Mouse (Mus musculus) hindbrain, embryonic 11.5 days (tissue): ENCODE data around the gene Klhl25. TPM values are rescaled to one million over a fixed set of nuclear protein-coding genes. Genes with fewer than 3 reads are reported as not detected.
"Not testable (repeated sequence)": the region's sequence is repeated elsewhere in the genome, so short reads cannot be mapped to it uniquely, and the experiment has no call there.

Experiments
- ATAC-seq: fragments of 200-750 bp; cut with Nextera tagmentation; 2 replicates; pipeline ENCODE4 v1.8.0; 2017; ENCODE audit warnings: mild to moderate bottlenecking, moderate TSS enrichment, moderate library complexity; ENCODE audit not compliant: low FRiP score
- DNase-seq: peaks from one replicate; pipeline ENCODE4 v3.0.0-alpha.2; 2015; ENCODE audit warnings: low spot score
- H3K27ac ChIP-seq: fragments of 300-500 bp; sonication (generic); 2 replicates; pipeline ENCODE4 v1.5.1; 2014; ENCODE audit warnings: mild to moderate bottlenecking, low read depth, low read length
- H3K27me3 ChIP-seq: fragments of 300-500 bp; sonication (generic); 2 replicates; pipeline ENCODE4 v1.6.1; 2014; ENCODE audit warnings: mild to moderate bottlenecking, low read length, moderate library complexity, mixed read lengths; ENCODE audit not compliant: control insufficient read depth, insufficient read depth
- H3K36me3 ChIP-seq: fragments of 300-500 bp; sonication (generic); 2 replicates; pipeline ENCODE4 v1.6.1; 2014; ENCODE audit warnings: mild to moderate bottlenecking, low read length, moderate library complexity, mixed read lengths; ENCODE audit not compliant: control insufficient read depth, insufficient read depth
- H3K4me1 ChIP-seq: fragments of 300-500 bp; sonication (generic); replicated peaks from 2 replicates; pipeline ENCODE4 v1.6.1; 2014; ENCODE audit warnings: low read length, mixed read lengths; ENCODE audit not compliant: control insufficient read depth, insufficient read depth
- H3K4me2 ChIP-seq: fragments of 300-500 bp; sonication (generic); replicated peaks from 2 replicates; pipeline ENCODE4 v1.6.1; 2014; ENCODE audit warnings: mild to moderate bottlenecking, low read depth, low read length
- H3K4me3 ChIP-seq: fragments of 300-500 bp; sonication (generic); 2 replicates; pipeline ENCODE4 v1.5.1; 2014; ENCODE audit warnings: low read depth, low read length
- H3K9ac ChIP-seq: fragments of 300-500 bp; sonication (generic); 2 replicates; pipeline ENCODE4 v1.6.1; 2014; ENCODE audit warnings: low read depth, low read length
- H3K9me3 ChIP-seq: fragments of 300-500 bp; sonication (generic); 2 replicates; pipeline ENCODE4 v1.6.1; 2016; ENCODE audit warnings: low read length; ENCODE audit not compliant: control insufficient read depth
- WGBS: fragments of 180-500 bp; shearing (Covaris S2); extraction: QIAGEN DNeasy Blood & Tissue Kit; methylation state at CpG from one replicate; pipeline ENCODE4 v1.1.7; 2014; 5-methylcytosine and 5-hydroxymethylcytosine counted together
- polyA plus RNA-seq: library from polyadenylated mRNA; unstranded; fragments of >200 nt; fragmentation: Nextera tagmentation; extraction: Ambion mirVana; gene quantifications from 2 replicates; pipeline ENCODE4 v1.2.1, GENCODE M21; 2014

Gene Klhl25
- polyA plus RNA-seq, 1 experiment from 2014 or later, result 17.0 TPM

DNA sequence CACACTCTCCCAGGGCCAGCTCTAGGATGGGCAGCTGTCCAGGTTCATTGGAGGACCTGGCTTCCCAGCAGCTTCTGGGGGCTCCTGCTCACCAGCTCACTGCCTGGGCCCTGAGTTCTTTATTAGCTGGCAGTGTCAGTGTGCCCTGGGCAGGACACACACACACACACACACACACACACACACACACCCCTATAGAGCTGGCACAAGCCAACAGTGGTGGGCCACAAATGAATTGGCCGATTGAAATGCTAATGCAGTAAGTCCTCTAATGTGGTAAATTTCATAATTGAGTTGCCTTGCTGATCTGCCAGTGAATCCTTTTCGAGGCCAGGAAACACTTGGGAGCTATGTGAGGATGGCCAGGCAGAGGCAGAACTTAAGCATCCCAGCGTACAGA is 2.3 kb downstream of the Klhl25 start:
- H3K4me1 ChIP-seq, H3K36me3 ChIP-seq, H3K27ac ChIP-seq, DNase-seq, H3K9me3 ChIP-seq, H3K4me2 ChIP-seq, ATAC-seq, H3K27me3 ChIP-seq, H3K9ac ChIP-seq, H3K4me3 ChIP-seq: not testable (repeated sequence)
- WGBS, result 89% methylated on average over 1 of the region's 3 CpGs

DNA sequence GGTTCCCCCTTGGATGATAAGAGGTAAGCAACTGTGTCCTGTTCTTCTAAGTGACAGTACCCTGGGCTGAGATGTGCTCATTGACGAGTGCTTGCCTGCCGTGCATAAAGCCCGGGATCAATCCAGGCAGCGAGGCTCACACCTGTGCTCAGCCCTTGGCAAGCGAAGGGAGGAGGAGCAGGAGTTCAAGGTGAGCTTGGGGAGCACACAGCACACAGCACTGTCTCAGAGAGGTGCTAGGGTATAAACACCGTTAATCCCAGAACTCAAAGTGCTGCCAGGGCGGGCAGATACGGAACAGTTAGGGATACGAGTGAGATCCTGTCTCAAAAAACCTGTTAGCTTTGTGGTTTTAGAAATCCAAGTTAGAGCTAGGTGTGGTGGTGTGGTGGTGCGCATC is 3.2 kb downstream of the Klhl25 start:
- DNase-seq (no peak), ATAC-seq (no peak)
- 92% methylated on average over 10 of the region's 10 CpGs for WGBS
- H3K27me3 ChIP-seq, result no peaks in the 10 kb centered on the region
- no peak overlapping the region for H3K4me3 ChIP-seq
- H3K9me3 ChIP-seq, result no peaks in the 10 kb centered on the region
- no peaks in the 10 kb centered on the region for H3K36me3 ChIP-seq
- no peak overlapping the region for H3K9ac ChIP-seq
- H3K27ac ChIP-seq, result no peak overlapping the region
- H3K4me2 ChIP-seq, result no peak overlapping the region
- H3K4me1 ChIP-seq, result peaks cover 10% of the 10 kb centered on the region

DNA sequence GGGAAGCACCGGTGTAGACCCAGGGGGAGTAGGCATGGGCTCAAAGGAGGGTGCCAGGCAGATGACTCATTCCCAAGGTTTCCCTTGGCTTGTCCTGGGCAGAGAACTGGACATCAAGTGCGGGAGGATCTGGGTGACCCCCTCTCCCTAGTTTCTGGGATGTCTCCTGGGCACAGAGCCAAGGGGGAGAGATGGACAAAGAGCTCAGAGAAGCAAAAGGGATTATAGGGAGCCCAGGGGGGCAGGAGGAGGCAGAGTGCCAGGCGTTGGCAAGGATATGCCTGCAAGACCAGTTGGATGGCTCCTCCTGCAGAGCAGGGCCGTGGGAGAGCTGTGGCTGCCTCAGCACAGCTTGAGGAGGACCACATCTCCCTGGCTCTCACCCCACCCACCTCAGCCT is 4.3 kb downstream of the Klhl25 start:
- no peak for ATAC-seq
- no peak for DNase-seq
- 71% methylated on average over 3 of the region's 4 CpGs for WGBS
- Histone ChIP-seq H3K27ac (no peak overlapping the region), H3K4me3 (no peak overlapping the region), H3K4me2 (no peak overlapping the region), H3K9me3 (no peaks in the 10 kb centered on the region), H3K4me1 (peaks cover 10% of the 10 kb centered on the region), H3K9ac (no peak overlapping the region), H3K36me3 (no peaks in the 10 kb centered on the region), H3K27me3 (no peaks in the 10 kb centered on the region)

DNA sequence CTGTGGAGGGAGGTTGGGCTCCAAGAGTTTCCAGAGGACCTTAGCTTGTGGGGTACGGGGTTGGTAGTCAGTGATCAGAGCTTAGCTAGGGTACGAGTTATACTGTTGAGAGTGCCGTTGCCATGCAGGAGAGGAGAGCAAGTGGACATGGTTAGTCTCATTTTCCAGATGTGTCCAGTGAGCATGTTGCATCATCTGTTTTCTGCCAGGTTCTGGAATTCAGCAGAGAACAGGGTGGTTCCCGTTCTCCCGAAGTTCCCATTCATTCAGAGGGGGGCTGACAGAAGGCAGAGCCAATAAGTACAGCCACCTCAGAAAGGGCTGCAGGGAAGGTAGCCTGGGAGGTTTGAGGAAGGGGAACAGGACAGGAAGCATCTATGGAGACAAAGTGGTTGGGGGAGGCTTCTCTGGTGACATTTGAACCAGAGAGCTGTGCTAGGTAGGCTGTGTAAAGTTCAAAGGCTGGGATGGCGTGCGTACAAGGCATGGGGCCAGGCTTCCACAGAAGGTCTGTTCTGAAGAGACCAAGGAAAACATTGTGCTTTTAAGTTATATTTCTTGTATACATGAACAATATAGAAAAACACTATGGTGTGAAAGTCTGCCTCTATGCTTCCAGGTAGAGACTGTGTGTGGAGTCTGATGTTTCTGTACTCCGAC is 5.2 kb downstream of the Klhl25 start:
- ATAC-seq (no peak), DNase-seq (no peak)
- H3K4me1 ChIP-seq, result peaks cover 10% of the 10 kb centered on the region
- H3K36me3 ChIP-seq, result no peaks in the 10 kb centered on the region
- WGBS, result 80% methylated on average over 8 of the region's 8 CpGs
- H3K27me3 ChIP-seq, result no peaks in the 10 kb centered on the region
- no peak overlapping the region for H3K4me3 ChIP-seq
- no peak overlapping the region for H3K4me2 ChIP-seq
- no peaks in the 10 kb centered on the region for H3K9me3 ChIP-seq
- H3K9ac ChIP-seq, result no peak overlapping the region
- H3K27ac ChIP-seq, result 0 out of 2 replicates have a peak overlapping the region, but pooled peaks have one; percentile 1

DNA sequence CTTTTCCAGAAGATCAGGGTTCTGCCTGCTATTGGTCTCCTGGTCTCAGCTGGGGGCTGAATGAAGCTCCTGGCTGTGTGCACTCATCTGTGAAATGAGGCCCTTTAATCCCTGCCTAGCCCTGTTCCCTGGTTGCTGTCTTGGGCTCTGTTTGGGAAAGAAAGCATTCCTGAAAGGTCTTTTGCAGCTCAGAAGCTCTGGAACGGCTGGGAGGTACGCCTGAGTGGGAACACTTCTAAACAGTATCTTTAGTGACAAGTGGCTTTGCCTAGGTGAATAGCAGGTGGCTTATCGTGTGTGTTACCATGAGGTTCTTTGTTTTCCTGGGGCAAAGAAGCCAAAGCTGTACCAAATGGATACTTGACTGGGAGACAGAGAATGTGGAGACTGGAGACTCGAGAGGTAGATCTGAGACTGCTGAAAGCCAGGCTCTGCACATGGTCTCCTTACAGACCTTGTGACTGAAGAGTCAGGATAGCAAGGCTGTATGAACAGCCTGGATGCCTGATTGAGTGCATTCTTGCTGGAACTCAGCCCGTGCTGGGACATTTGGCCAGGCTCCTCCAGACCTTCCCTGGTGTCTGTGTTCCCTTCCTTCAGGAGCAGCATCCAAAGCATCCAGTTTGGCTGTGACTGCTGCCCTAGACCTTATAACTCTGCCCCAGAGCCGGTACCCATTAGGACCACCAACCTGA is 6.3 kb downstream of the Klhl25 start:
- 35% methylated on average over 6 of the region's 6 CpGs for WGBS
- peak; percentile 59 for DNase-seq
- Histone ChIP-seq H3K27me3 (no peaks in the 10 kb centered on the region), H3K9me3 (no peaks in the 10 kb centered on the region), H3K9ac (peak overlapping the region; percentile 15), H3K36me3 (no peaks in the 10 kb centered on the region), H3K4me1 (peaks cover 7% of the 10 kb centered on the region), H3K4me2 (no peak overlapping the region), H3K27ac (peak overlapping the region; percentile 75), H3K4me3 (no peak overlapping the region)
- peak; percentile 73 for ATAC-seq

DNA sequence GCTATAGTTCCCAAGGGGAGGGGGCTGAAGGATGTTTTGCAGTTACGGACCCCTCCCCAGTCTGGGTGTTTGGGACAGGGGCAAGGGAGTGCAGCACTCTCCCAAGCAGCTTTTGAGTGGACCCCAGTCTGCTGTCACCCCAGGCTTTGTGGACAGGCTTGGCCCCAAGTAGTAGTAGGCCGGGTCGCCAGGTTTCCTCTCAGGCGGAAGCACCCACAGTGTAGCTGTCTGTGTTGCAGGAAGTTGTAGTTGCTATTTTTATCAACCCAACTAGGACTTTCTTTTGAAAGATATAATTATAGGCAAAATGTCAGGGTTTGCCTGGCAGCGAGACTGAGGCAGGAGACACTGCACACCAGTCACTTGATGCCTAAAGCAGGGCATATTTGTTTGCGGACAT is 6.9 kb downstream of the Klhl25 start:
- no peaks in the 10 kb centered on the region for H3K36me3 ChIP-seq
- no peak for ATAC-seq
- H3K27me3 ChIP-seq, result no peaks in the 10 kb centered on the region
- no peaks in the 10 kb centered on the region for H3K9me3 ChIP-seq
- WGBS, result 79% methylated on average over 6 of the region's 6 CpGs
- H3K4me2 ChIP-seq, result no peak overlapping the region
- H3K4me3 ChIP-seq, result no peak overlapping the region
- H3K27ac ChIP-seq, result no peak overlapping the region
- DNase-seq, result no peak
- H3K4me1 ChIP-seq, result peaks cover 6% of the 10 kb centered on the region
- H3K9ac ChIP-seq, result peak overlapping the region; percentile 15; the same call in 1 of the 2 replicates

DNA sequence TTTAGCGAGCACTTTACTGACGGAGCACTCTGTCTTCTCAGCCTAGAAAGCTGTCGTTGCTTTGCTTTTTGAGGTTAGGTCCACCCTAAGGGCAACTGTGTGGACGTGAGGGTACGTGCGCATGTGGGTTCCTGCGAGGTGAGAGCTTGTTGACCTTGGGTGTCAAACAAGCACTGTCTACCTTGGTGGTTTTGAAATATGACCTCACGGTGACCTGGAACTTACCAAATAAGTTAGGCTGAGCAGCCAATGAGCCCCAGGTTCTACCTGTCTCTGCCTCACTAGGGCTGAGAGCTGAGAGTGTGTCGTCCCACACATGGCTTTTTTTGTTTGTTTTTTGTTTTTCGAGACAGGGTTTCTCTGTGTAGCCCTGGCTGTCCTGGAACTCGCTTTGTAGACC is 8.1 kb downstream of the Klhl25 start:
- no peak overlapping the region for H3K4me2 ChIP-seq
- H3K4me3 ChIP-seq, result no peak overlapping the region
- WGBS, result 88% methylated on average over 11 of the region's 11 CpGs
- H3K36me3 ChIP-seq, result no peaks in the 10 kb centered on the region
- no peak overlapping the region for H3K9ac ChIP-seq
- no peaks in the 10 kb centered on the region for H3K27me3 ChIP-seq
- peaks cover 6% of the 10 kb centered on the region for H3K4me1 ChIP-seq
- DNase-seq (no peak), ATAC-seq (no peak)
- H3K27ac ChIP-seq, result no peak overlapping the region
- no peaks in the 10 kb centered on the region for H3K9me3 ChIP-seq

DNA sequence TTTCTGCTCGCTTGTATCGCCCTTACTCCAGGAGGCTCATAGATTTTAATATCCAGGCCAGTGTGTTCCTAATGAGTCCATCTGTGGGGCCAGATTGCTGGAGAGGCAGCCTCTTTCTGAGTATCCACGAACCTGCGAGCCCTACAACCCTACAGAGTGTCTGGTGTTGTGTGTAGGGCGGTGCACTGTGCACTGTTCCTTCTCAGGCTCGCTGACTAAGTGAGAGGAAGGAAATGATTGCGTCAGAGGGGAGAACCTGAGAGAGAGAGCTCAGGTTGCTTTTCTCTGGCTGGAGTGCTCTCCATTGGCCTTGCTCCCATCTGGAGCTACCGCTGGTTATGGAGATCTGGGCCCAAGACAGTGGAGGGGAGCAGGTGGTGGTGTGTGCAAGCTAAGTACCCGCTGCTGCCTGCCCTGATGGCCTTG is 11.7 kb downstream of the Klhl25 start:
- no peak for ATAC-seq
- H3K9me3 ChIP-seq, result no peaks in the 10 kb centered on the region
- H3K27me3 ChIP-seq, result no peaks in the 10 kb centered on the region
- no peak overlapping the region for H3K4me2 ChIP-seq
- no peak overlapping the region for H3K9ac ChIP-seq
- no peak overlapping the region for H3K4me3 ChIP-seq
- no peaks in the 10 kb centered on the region for H3K36me3 ChIP-seq
- peaks cover under 1% of the 10 kb centered on the region; the same call in 1 of the 2 replicates for H3K4me1 ChIP-seq
- no peak for DNase-seq
- no peak overlapping the region for H3K27ac ChIP-seq
- WGBS, result 87% methylated on average over 9 of the region's 9 CpGs
